Mouse (Mus musculus): ENCODE measurements around the gene Cdk15. TPM values are rescaled to one million over a fixed set of nuclear protein-coding genes. Genes with fewer than 3 reads are reported as not detected.

The Cdk15 gene
- polyA plus RNA-seq, 1 experiment, result not detected

DNA sequence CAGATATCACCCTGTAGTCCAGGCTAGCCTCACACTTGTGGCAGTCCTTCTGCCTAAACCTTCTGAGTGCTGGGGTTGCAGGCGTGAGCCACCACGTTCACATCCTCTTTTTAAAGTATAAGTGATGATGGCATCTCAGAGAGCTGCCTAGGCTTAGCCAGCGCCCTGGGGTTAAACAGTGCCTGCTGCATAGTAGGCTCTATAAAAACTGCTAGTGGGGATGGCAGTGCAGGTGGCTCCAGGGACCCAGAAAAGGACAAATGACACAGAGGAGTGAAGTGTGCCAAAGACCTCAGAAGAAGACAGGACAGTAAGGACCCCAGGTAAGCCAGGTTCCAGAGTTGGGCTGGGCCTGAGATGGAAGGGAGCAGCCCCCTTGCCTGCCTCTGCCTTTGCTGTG, 104.1 kb downstream of the Cdk15 start:
- H3K9ac ChIP-seq (ENCODE audit: low read depth, poor library complexity, severe bottlenecking), result no peak overlapping the region
- TF ChIP-seq POLR2A (IDR thresholded peaks at IDR 0.05; ENCODE audit: insufficient read depth, low read length) (no peak), EP300 (IDR thresholded peaks at IDR 0.05; ENCODE audit: insufficient read depth, low read depth, low read length) (no peak), CTCF (IDR thresholded peaks at IDR 0.05; ENCODE audit: low read depth, low read length) (no peak)

DNA sequence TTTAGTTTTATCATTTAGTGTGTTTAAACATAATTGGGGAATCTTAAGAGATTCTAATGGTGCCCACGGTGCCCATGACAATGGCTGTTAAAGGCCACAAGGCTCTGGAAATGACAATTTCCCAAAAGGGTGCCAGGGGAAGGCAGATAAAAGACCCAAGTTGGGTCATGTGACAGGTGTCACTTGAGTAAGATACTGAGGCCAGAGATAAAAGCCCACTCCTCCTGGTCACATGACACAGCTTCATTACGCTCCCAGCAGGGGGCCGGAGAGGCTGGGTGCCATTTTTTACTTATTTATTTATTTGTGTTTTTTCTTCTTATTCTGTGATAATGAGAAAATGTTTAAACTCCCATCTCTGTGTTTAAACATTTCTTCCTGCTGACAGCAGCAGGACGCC, 104.8 kb downstream of the Cdk15 start:
- Histone ChIP-seq H3K27me3 (ENCODE audit: control insufficient read depth, insufficient read depth, low read length, poor library complexity, severe bottlenecking) (no peaks in the 10 kb centered on the region), H3K27ac (ENCODE audit: insufficient read depth, low read length) (no peak overlapping the region), H3K4me3 (ENCODE audit: low read depth, low read length) (no peak overlapping the region), H3K9me3 (replicated peaks; ENCODE audit: control insufficient read depth, insufficient read depth, low read length, poor library complexity, severe bottlenecking) (no peaks in the 10 kb centered on the region), H3K4me1 (ENCODE audit: control insufficient read depth, insufficient read depth, low read length) (no peaks in the 10 kb centered on the region), H3K36me3 (ENCODE audit: control insufficient read depth, insufficient read depth, low read length, poor library complexity, severe bottlenecking) (no peaks in the 10 kb centered on the region), H3K9ac (ENCODE audit: low read depth, poor library complexity, severe bottlenecking) (no peak overlapping the region)
- TF ChIP-seq EP300 (IDR thresholded peaks at IDR 0.05; ENCODE audit: insufficient read depth, low read depth, low read length), result no peak
- TF ChIP-seq POLR2A (IDR thresholded peaks at IDR 0.05; ENCODE audit: insufficient read depth, low read length), result no peak
- TF ChIP-seq CTCF (IDR thresholded peaks at IDR 0.05; ENCODE audit: low read depth, low read length), result no peak

More for the DNA sequence above, 104.1 kb downstream of the Cdk15 start:
- H3K36me3 ChIP-seq (ENCODE audit: control insufficient read depth, insufficient read depth, low read length, poor library complexity, severe bottlenecking), result no peaks in the 10 kb centered on the region
- no peaks in the 10 kb centered on the region for H3K27me3 ChIP-seq (ENCODE audit: control insufficient read depth, insufficient read depth, low read length, poor library complexity, severe bottlenecking)
- H3K4me1 ChIP-seq (ENCODE audit: control insufficient read depth, insufficient read depth, low read length), result no peaks in the 10 kb centered on the region
- no peaks in the 10 kb centered on the region for H3K9me3 ChIP-seq (replicated peaks; ENCODE audit: control insufficient read depth, insufficient read depth, low read length, poor library complexity, severe bottlenecking)
- H3K27ac ChIP-seq (ENCODE audit: insufficient read depth, low read length), result no peak overlapping the region
- H3K4me3 ChIP-seq (ENCODE audit: low read depth, low read length), result no peak overlapping the region

DNA sequence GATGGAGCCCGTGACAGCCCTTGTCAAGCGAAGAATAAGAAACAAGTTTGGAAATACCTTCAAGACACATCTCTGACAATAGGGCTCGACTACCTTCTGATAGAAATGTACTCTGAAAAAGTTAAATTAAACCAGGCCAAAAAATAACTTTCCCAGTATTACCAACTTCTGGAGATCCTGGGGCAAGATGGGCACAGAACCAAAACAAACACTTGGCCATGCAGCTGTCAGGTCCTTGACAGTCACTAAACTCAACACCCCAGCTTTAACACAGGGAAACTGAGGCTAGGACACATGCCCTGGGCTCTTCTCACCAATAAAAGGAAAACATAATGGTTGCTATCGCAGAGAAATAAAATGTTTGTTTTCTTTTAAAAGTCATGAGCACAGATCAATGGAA, 105.3 kb downstream of the Cdk15 start:
- TF ChIP-seq POLR2A (IDR thresholded peaks at IDR 0.05; ENCODE audit: insufficient read depth, low read length), result no peak
- TF ChIP-seq CTCF (IDR thresholded peaks at IDR 0.05; ENCODE audit: low read depth, low read length), result no peak
- no peak for TF ChIP-seq EP300 (IDR thresholded peaks at IDR 0.05; ENCODE audit: insufficient read depth, low read depth, low read length)
- no peaks in the 10 kb centered on the region for H3K4me1 ChIP-seq (ENCODE audit: control insufficient read depth, insufficient read depth, low read length)
- H3K36me3 ChIP-seq (ENCODE audit: control insufficient read depth, insufficient read depth, low read length, poor library complexity, severe bottlenecking), result no peaks in the 10 kb centered on the region
- H3K4me3 ChIP-seq (ENCODE audit: low read depth, low read length), result no peak overlapping the region
- H3K9me3 ChIP-seq (replicated peaks; ENCODE audit: control insufficient read depth, insufficient read depth, low read length, poor library complexity, severe bottlenecking), result no peaks in the 10 kb centered on the region
- H3K9ac ChIP-seq (ENCODE audit: low read depth, poor library complexity, severe bottlenecking), result no peak overlapping the region
- H3K27ac ChIP-seq (ENCODE audit: insufficient read depth, low read length), result no peak overlapping the region
- no peaks in the 10 kb centered on the region for H3K27me3 ChIP-seq (ENCODE audit: control insufficient read depth, insufficient read depth, low read length, poor library complexity, severe bottlenecking)

DNA sequence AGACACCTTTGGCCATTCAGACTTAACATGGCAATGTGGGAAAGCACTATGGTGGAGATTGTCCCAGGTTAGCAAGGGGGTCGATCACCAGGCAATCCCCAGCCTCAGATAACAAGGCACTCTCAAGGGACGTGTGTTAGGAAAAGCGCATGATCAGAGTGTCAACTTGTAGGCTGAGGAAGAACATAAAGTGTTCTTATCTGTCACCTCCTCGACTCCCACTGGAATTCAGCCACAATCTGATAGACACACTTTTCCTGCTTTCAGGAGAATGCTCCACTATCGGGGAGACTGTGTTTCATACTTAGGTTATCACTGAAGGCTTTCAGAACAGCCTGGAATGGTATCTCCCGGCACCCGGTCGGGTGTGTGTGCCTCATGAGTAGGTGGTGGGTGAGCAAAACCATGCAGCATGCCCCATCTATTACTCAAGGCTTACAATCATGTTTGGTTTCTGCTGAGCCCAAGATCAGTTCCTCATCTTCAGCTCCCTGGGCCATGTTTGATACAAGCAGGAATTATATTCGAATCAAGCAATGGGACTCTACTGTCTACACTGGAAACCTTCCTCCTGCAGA, 107.8 kb downstream of the Cdk15 start:
- TF ChIP-seq POLR2A (IDR thresholded peaks at IDR 0.05; ENCODE audit: insufficient read depth, low read length), result no peak
- no peak for TF ChIP-seq EP300 (IDR thresholded peaks at IDR 0.05; ENCODE audit: insufficient read depth, low read depth, low read length)
- no peak for TF ChIP-seq CTCF (IDR thresholded peaks at IDR 0.05; ENCODE audit: low read depth, low read length)

DNA sequence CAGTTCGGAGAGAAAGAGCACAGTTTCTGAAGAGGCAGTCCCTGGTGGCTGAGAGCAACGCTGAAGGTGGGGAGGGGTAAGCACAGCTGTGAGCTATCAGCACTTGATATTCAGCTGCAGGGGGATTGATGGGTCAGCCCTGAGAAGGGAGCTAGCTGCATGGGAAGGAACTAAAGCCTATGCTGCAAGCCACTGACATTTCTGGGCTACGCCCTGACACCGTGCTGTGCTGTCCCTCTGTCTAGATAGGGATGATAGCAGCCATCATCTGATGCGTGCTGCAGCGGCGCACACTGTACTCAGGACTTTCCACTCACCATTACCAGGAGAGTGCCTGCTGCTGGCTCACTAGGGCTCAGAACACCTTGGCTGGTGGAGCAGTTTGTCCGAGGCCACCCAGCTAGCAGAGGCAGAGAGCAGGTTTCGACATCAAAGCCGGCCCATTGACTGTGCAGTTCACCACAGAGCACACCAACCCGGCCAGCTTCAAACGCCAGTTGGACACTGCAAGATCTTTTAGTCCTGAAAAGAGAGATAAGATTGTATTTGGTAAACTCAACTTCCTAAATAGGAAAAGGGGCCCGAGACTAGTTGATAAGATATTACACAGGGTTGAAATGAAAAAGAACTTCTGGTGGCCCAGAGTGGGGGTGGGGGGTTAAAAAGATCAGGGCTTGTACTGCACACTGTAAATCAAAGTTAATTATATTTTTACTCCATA, 111.4 kb downstream of the Cdk15 start:
- H3K9ac ChIP-seq (ENCODE audit: low read depth, poor library complexity, severe bottlenecking), result no peak overlapping the region
- no peaks in the 10 kb centered on the region for H3K27me3 ChIP-seq (ENCODE audit: control insufficient read depth, insufficient read depth, low read length, poor library complexity, severe bottlenecking)
- H3K4me1 ChIP-seq (ENCODE audit: control insufficient read depth, insufficient read depth, low read length), result no peaks in the 10 kb centered on the region
- H3K4me3 ChIP-seq (ENCODE audit: low read depth, low read length), result no peak overlapping the region
- H3K27ac ChIP-seq (ENCODE audit: insufficient read depth, low read length), result no peak overlapping the region
- no peaks in the 10 kb centered on the region for H3K9me3 ChIP-seq (replicated peaks; ENCODE audit: control insufficient read depth, insufficient read depth, low read length, poor library complexity, severe bottlenecking)
- TF ChIP-seq POLR2A (IDR thresholded peaks at IDR 0.05; ENCODE audit: insufficient read depth, low read length) (no peak), EP300 (IDR thresholded peaks at IDR 0.05; ENCODE audit: insufficient read depth, low read depth, low read length) (no peak), CTCF (IDR thresholded peaks at IDR 0.05; ENCODE audit: low read depth, low read length) (no peak)
- no peaks in the 10 kb centered on the region for H3K36me3 ChIP-seq (ENCODE audit: control insufficient read depth, insufficient read depth, low read length, poor library complexity, severe bottlenecking)

More for the DNA sequence above, 107.8 kb downstream of the Cdk15 start:
- Histone ChIP-seq H3K9me3 (replicated peaks; ENCODE audit: control insufficient read depth, insufficient read depth, low read length, poor library complexity, severe bottlenecking) (no peaks in the 10 kb centered on the region), H3K27ac (ENCODE audit: insufficient read depth, low read length) (no peak overlapping the region), H3K36me3 (ENCODE audit: control insufficient read depth, insufficient read depth, low read length, poor library complexity, severe bottlenecking) (no peaks in the 10 kb centered on the region), H3K9ac (ENCODE audit: low read depth, poor library complexity, severe bottlenecking) (no peak overlapping the region), H3K27me3 (ENCODE audit: control insufficient read depth, insufficient read depth, low read length, poor library complexity, severe bottlenecking) (no peaks in the 10 kb centered on the region), H3K4me1 (ENCODE audit: control insufficient read depth, insufficient read depth, low read length) (no peaks in the 10 kb centered on the region), H3K4me3 (ENCODE audit: low read depth, low read length) (no peak overlapping the region)

DNA sequence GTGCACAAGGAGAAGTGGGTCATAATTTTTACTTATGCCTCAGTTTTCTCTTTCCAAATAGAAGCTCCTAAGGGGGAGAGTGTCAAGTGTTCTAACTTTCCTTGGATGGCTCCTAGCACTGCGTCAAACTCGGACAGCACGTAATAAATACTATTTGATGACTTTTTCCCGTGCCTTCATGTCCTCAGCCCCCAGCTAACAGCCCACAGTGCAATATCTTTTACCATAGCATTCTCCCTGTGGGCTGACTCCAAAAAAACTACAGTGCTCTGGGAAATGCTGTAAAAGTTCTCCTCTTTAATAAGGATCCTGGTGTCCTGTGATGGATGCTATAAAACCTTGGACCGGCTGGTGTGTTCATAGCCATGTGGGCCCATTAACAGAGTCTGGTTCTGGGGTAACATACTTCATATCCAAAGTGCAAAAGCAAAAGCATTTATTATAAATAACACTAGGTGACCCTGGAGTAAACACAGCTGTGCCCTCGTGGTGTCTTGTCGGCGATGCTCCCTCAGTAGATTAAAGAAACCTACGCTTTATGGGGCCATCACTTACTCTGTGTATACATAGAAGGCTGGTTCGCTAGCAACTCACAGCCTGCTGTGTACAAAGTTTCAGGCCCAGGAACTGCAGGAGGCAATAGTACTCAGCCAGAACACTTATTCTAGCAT, 112.1 kb downstream of the Cdk15 start:
- no peak overlapping the region for H3K4me3 ChIP-seq (ENCODE audit: low read depth, low read length)
- no peaks in the 10 kb centered on the region for H3K9me3 ChIP-seq (replicated peaks; ENCODE audit: control insufficient read depth, insufficient read depth, low read length, poor library complexity, severe bottlenecking)
- H3K9ac ChIP-seq (ENCODE audit: low read depth, poor library complexity, severe bottlenecking), result no peak overlapping the region
- H3K4me1 ChIP-seq (ENCODE audit: control insufficient read depth, insufficient read depth, low read length), result no peaks in the 10 kb centered on the region
- H3K36me3 ChIP-seq (ENCODE audit: control insufficient read depth, insufficient read depth, low read length, poor library complexity, severe bottlenecking), result no peaks in the 10 kb centered on the region
- no peak overlapping the region for H3K27ac ChIP-seq (ENCODE audit: insufficient read depth, low read length)
- no peak for TF ChIP-seq EP300 (IDR thresholded peaks at IDR 0.05; ENCODE audit: insufficient read depth, low read depth, low read length)
- no peak for TF ChIP-seq POLR2A (IDR thresholded peaks at IDR 0.05; ENCODE audit: insufficient read depth, low read length)
- no peaks in the 10 kb centered on the region for H3K27me3 ChIP-seq (ENCODE audit: control insufficient read depth, insufficient read depth, low read length, poor library complexity, severe bottlenecking)
